Mouse (Mus musculus) right cerebral cortex, postnatal 10 days (tissue): ENCODE data around the gene Cacna2d1.

ENCODE experiments used
- DNase-seq, 2 experiments: peaks; one replicate each; pipeline ENCODE4 v3.0.0; 2021; ENCODE audit warnings: low spot score in 2 of 2

The Cacna2d1 gene

GRCm38 (mm10) chr5:15983354-15983753 lies 48.9 kb downstream of the Cacna2d1 start:
- DNase-seq, result no peak

DNA sequence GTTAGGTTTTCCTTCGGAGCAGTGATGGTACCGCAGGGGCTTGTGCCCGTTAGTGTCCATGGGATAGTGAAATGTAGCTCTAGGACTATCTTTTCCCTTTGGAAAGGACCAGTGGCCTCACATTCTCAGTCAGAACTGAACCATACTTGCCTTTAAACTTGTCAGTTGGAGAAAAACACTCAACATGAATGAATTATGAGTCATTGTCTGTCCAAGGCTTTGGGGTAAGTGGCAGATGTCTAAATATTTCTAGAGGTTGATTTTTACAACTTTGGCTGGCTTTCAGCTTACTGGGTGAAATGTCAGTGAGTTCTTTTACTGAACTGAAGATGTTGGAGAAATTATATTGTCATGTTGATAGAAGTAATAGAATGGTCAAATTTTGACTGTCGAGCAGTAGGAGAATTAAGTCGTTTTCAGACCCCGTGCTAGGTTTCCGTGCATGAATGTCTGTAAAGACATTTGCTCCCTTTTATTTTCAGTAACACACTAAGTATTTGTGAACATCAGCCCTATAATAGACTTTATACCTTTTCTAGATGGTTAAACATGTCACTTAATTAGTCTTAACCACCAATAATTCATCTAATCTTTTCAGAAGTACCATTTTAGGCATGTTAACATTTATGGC lies 50.9 kb downstream of the Cacna2d1 start:
- DNase-seq, result no peak

DNA sequence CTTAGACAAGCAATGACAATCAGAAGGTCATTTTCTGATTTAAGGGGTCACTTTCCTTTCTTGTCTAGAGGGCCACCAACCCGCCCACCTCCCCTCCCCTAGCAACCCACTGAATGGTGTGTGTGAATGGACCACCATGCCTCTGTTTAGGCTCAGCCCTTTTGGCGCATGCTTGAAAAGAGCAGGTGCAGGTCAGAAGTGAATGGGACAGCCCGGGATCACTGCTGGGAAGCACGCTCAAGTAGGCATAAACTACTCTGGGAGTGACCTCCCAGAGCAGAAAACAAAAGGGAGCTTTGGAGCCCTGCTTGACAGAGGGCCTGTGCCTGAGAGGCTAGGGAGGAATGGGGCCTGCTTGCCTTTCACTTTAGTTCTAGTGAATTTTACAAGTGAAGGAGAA lies 51.4 kb downstream of the Cacna2d1 start:
- no peak for DNase-seq

DNA sequence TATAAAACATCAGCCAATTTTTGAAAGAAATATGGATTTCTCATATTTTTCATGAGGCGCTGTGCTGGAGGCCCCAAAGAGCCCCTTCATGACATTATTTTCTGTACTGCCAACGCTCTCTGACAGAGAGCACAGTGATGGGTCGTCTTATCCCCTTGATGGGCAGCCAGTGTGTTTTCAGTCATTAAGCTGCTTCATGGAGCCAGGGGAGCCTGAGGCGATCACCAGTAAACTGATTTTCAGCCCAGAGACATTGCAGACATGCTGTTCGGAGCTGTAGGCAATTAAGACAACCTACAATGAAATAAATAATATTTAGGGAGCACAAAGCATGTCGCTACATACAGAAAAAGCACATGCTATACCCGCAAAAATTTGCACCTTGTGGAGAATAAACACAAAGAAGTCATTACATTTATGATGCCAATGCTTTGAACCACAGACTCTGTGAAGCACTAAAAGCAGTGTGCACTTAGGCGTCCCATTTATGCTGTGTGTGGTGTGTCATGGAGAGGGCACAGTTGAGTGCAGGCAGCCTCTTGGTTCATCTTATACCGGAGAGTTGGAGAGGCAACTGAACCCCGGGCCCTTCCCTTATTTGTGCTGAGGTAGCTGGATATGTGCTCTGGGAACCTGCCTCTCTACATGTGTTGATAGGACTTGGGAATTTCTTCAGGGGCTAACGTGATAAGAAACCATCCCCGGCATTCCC lies 57.1 kb downstream of the Cacna2d1 start:
- DNase-seq, result no peak

GRCm38 (mm10) chr5:15993252-15993944 lies 58.9 kb downstream of the Cacna2d1 start:
- no peak for DNase-seq

- DNase-seq, result no peak
These were observed 62.7 kb downstream of the Cacna2d1 start for GRCm38 (mm10) chr5:15997190-15997589.

GRCm38 (mm10) chr5:15997769-15998168 lies 63.3 kb downstream of the Cacna2d1 start:
- DNase-seq, result no peak

DNA sequence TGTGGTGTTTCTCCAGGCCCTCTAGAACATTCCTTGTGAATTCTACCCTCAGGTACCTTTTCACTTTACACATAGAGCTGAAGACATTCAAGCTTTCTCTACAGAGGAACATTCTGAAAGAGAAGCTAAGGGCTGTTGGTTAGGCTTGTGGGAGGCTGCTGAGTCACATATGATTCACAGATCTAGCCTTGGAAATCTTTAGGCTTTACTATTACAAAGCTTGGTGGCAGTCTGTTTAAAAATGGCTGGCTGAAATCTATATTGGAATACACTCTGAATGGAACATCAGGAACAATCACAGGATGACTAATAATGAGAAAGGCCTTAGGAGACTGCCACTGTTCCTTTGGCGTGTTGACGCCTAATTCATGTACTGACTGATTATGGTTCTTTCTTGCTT lies 66.4 kb downstream of the Cacna2d1 start:
- DNase-seq, result no peak

- no peak for DNase-seq
These were observed 68.1 kb downstream of the Cacna2d1 start for GRCm38 (mm10) chr5:16002431-16003063.

GRCm38 (mm10) chr5:16004305-16004704 lies 69.8 kb downstream of the Cacna2d1 start:
- DNase-seq, result peak; percentile 51 to 53

DNA sequence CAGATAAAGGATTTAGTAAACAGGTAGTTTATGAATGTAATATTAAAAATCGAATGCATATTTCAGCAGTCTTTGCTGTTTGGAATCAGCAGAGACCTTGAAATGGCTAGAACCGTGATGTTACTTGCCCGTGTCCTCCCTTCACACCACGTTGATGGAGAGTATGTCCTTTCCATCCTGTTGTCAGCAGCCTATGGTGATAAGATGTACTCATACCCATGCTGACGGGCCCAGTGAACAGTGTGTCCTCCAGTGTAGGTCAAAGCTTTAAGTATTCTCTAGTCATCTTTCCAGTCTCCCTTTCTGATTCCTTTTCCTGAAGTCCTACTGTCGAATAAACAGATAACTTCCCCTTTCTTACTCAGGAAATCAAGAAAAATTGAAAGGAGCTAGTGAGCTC lies 72.5 kb downstream of the Cacna2d1 start:
- DNase-seq, result no peak

- DNase-seq, result no peak
These were observed 79.2 kb downstream of the Cacna2d1 start for GRCm38 (mm10) chr5:16013649-16014048.

- no peak for DNase-seq
These were observed 79.9 kb downstream of the Cacna2d1 start for GRCm38 (mm10) chr5:16014392-16014791.

GRCm38 (mm10) chr5:16024626-16025417 lies 90.3 kb downstream of the Cacna2d1 start:
- no peak for DNase-seq

DNA sequence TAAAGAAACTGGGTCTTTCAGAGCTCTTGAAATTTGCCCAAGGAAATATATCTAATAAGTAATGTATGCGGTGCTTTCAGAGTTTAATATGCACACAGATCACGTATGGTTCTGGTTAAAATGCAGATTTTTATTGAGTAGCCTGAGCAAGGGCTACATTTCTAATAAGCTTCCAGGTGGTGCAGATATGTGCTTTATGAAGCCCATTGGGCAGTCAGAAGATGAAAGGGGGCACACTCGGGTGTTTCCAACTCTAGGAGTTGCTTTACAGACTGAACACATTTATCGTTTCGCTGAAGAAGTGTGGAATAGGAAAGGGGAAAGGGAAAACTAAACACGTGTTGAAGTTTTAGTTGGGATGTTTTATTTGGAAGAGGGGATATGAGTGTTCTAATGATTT lies 94.4 kb downstream of the Cacna2d1 start:
- no peak for DNase-seq

DNA sequence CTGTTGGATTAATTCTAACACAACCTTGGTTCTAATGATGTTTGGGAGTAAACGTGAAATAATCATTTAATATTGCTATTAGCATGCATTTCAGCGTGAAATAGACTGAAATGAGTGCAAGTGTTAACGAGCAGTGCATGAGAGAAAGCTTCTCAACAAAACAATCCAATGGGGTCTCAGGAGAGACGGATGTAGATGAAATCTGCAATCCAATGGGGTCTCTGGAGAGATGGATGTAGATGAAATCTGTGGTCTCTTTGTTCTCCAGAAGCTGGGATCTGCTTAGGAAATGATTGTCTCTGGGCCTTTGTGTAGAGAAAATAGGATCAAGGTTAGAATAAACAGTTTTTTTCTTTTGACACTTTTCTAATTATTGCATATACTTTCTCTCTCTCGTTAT lies 95.0 kb downstream of the Cacna2d1 start:
- DNase-seq, result no peak

DNA sequence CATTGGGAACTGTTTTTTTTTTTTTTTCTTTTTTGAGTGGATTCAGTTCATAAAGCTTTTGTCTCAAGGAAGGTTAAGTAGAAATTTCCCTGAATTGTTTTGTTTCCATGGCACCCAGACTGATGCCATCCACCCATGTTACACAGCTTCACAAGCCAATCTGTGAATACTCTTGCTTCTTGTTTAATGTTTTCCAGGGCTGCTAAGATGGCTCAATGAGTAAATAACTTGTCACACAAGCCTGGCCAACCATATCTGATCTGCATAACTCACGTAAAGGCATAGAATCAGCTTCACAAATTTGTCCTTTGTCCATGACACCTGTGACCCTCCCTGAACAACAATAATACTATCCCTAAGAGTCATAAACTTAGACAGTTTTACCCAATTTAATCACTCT lies 99.1 kb downstream of the Cacna2d1 start:
- DNase-seq, result no peak

- DNase-seq, result no peak
These were observed 100.8 kb downstream of the Cacna2d1 start for GRCm38 (mm10) chr5:16035259-16035658.

DNA sequence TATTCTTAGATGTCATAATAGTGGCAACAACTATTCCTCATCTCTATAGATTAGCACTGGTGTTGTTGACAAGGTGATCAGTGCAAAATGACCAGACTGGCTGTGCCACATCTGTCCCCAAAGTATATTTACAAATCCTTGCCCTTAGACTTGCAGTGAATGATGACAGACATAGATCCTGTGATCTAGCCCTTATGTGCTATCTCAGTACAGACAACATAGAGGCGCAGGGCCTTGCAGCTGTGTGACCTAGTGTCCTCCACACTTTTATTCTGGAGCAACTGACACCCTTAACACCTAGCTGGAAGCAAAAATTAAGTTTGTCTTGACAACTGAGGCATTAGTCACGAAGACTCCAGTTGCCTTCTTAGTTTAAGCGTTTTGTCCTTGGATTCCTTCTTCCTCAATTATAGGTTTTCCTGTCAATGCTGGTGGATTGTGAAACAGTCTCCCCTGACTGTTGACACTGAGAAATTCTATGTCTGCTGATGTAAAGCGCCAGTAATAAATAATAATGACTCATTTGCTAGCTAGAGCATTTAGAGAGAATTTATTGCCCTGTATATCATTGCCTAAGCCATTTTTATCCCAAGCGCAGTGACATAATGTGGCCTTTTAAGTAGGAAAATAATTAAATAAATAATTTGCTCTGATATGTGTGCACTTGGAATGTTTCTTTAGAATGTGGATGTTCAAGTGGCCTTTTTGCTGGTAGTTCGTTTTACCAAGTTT lies 110.8 kb downstream of the Cacna2d1 start:
- DNase-seq, result no peak

- no peak for DNase-seq
These were observed 113.1 kb downstream of the Cacna2d1 start for GRCm38 (mm10) chr5:16047452-16048191.
